Mouse (Mus musculus) monocyte, adult 2 months (primary cell): ENCODE data around the gene Adcyap1r1.

Experiments used
- DNase-seq, 2 experiments: peaks; one replicate each; pipeline ENCODE4 v3.0.0; 2022; ENCODE audit warnings: low spot score in 2 of 2, low read depth in 1 of 2

Adcyap1r1 gene

DNA sequence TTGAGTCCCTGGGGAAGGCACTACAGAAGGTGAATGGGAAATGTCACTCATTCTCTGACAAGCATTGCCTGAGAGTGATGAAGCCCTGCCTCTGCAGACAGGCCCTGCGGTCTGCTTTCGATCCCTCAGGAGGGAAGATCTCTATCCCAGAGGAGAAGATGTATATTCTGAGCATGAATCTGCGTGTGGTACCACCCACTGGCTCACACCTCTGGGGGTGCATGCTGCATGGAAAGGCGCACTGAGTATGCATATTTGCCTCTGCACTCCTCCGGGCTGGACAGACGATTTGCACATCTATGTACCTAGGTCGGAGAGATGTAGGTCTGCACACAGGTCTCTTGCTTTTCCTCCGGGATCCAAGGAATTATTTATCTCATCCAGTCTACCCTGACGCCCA lies 3.6 kb upstream of the Adcyap1r1 start:
- DNase-seq = no peak

DNA sequence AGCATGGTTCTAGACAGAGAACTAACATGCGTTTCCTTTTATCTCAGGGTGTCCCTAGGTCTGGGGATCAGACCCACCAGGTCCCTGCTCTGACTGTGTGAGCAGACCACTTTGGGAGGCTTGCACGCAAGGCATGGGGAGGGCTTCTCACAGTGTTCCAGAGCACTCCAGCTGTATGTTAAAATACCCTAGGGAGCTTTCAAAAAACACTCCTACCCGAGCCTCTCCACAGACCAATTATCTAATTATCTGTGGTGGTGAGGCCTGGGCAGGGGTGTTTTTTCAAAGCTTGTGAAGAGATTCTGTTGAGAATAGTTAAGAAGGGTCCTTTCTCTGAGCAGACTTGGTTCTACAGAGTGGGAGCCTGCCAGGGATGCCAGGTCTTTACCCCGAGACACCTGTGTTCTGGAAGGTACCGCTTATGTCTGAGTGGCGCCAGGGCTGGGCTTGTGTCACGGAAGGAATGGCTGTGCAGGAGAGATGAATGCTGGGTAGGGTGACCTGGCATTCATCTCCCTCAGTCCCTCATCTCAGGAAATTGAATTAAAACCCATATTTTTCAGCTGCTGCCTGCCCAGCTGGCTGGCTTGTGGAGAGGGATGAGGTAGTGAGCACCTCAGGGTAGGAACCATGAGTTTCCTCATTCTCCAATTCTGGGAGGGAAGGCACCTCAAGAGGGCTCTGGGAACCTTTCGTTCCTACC lies 2.7 kb upstream of the Adcyap1r1 start:
- no peak for DNase-seq

DNA sequence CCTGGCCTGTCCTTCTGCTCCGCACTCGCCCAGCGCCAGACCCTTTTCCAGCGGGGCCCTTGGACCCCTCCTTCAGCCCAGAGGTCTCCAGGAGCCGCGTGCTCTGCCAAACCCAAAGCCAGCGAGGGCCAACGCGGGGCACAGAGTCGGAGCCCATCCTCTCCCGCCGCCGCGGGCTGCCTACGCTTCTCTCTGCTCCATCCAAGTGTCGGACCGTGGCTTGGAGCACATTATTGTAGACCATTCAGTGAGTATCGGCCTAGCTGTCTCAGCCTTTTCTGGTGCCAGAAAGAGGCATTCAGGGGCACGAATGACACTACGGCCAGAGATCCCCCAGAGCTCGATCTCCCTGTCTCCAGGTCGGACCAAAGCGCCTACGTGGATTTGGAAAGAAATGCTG lies 603 bp downstream of the Adcyap1r1 start:
- no peak for DNase-seq

DNA sequence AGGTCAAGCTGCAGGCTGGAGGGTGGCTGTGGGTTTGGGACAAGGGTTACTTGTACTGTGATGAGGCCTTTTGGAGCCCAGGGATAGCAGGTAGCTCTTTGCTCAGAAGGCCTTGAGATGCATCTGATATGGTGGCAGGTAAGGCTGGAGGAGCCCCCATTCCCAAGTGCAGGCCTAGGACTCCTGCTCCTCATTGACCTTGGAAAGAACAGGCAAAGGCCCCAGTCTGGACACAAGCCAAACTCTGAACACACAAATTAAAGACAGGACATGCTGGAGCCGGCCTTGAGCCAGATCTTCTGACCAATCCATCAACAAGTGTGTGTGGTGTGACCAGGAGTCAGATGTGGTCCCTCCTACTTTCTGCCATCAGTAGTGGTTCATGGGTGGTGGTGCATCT lies 1.8 kb downstream of the Adcyap1r1 start:
- no peak for DNase-seq

DNA sequence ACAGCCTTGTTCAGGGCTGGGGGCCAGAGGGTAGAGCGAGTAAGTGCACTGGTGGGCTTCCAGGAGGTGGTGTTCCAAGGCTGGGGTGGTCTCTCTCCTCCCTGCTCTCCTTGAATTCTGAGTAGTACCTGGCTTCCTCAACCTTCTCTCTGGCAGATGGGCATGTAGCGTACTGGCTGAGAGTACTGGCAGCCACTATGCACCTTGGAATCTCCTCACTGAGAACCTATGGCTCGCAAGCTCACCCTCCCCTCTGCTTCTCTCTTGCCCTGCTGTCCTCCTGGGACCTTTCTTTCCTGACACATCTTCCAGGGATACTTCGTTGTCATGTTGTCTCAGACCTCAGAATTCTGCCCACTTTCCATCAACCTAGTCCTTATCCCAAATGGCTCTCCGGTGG lies 3.9 kb downstream of the Adcyap1r1 start:
- DNase-seq = no peak

DNA sequence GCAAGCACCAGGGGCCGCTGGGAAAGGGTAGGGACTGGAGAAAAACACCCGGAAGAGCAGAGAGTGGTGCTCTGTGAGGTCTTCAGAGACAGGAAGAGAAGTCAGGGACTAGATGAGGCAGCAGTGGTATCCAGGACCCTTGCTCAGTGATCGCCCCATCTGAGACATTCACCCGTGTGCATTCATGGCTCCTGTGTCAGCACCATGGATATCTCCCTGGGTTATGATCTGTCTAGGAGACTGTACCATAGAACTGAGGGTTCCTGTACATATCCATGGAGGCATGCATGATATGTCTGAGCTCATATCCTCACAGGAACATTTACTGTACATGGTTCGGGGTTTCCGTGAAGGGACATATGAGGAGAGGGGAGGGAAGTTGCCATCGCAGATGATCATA lies 5.9 kb downstream of the Adcyap1r1 start:
- DNase-seq = no peak

DNA sequence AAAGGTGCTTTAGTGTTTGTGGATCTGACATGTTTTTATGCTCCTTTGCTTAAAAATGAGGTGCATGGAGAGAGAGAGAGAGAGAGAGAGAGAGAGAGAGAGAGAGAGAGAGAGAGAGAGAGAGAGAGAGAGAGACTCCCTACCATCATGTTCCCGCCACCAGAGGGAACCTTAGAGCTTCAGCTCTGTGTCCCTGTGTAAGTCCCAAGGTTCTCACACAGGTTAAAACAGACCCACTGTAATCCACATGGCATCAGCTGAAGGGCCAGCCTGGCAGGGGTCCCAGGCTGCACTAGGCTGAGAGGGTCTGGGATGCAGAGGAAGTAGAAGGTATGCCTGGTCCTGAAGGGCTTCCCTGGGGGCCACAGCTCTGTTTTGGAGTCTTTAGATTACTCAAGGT lies 6.4 kb downstream of the Adcyap1r1 start:
- no peak for DNase-seq

DNA sequence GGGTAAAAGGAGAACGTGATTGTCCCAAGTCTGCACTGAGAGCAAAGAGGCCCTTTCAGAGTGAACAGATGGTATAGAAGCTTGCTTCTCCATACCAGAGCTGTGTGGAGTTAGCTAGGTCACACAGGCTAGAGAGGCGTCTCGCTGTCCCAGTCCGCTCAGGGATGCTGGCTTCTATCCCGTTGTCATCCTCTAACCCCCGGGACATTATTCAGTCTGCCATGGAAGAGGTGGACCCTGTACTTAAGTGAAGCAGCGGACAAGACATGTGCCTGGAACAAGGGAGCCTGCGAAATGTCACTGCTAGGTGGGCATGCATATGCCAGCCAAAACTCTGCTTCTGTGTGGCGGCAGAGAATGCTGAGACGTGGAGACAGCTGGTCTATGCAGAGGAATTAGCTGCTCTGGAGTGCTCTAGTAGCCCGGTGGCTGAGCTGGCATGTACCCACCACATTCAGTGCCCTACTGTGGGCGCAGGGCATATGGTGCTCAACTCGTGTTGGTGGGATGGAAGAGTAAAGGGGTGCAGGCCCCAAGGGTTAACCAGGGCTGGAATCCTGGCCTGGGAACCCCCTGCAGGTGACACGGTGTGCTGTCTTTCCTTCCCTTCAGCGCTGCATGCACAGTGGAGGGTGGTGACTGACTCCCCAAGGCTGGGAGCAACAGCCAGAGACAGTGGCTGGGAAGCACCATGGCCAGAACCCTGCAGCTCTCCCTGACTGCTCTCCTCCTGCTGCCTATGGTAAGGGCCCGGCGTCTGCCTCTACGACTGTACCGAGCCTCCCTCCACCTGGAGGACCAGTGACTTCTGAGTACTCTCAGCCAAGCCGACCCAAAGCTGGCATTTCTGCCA lies 8.0 kb downstream of the Adcyap1r1 start:
- no peak for DNase-seq

DNA sequence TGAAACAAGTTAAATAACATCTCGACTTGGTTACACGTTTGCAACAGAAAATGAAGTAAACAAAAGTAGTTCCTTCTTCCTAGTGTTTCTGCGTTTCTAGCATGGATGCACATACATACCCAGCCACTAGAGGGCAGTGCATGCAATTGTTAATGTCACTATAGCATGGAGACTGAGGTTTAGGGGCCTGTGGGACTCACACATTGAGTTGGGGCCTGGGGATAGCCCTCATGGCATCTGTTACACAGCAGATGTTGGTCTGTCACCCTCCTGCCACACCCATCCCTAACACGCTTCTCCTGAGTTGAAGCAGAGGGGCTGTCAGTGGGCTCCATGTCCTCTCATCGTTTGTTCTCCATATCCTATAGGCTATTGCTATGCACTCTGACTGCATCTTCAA lies 9.4 kb downstream of the Adcyap1r1 start:
- no peak for DNase-seq

DNA sequence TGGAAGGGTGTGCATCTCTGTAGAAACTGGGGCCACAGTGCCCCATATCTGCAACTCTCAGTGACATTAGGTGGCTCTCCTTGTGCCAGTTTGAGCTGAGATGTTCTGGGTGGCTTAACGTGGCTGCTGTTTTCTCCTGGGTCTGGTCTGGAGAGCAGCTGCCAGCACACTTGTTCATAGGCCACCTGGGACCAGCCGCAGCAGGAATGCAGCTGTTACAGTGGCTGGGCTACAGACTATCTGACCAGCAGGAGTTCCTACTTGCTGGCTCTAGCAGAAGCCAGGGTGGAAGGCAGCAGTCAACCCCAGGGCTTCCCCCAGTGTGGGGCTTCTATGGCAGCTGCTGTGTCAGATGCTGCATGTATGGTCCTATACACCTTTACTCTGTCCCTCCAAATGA lies 9.9 kb downstream of the Adcyap1r1 start:
- no peak for DNase-seq

DNA sequence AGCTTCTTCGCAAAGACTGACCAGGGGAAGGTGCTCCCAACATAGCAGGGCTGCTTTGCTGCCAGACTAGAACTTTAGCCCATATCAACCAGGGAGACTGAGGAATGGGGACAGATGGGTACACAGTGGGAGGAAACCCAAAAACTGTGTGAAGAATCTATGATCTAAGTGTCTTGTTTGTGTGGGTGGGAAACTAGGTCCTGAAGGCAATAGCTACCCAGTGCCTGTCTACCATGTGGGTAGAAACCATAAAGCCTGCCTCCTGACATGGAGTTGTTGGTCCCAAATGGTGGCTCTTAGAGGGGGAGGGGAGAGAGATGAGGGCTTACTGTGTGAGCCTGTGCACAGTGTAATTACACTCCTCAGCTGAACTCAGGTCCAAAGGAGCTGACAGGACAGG lies 10.6 kb downstream of the Adcyap1r1 start:
- DNase-seq = no peak

DNA sequence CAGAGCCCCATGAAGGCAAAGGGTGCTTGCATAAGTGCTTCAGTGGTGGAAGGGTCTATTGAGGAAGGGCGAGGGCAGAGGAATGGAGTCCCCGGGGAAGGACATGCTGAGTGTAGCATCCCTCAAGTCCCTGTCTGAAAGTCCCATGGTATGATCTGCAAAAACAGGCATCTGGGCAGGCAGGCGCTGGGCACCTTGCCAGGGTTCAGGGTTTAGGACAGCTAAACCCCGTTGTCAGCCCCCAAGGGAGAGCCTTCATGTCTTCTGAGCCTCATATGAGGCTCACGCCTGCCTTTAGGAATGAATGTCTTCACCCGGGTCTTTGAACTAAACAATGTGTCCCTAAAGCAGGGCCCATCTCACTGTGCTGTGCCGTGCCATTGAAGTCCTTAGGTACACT lies 12.2 kb downstream of the Adcyap1r1 start:
- no peak for DNase-seq

DNA sequence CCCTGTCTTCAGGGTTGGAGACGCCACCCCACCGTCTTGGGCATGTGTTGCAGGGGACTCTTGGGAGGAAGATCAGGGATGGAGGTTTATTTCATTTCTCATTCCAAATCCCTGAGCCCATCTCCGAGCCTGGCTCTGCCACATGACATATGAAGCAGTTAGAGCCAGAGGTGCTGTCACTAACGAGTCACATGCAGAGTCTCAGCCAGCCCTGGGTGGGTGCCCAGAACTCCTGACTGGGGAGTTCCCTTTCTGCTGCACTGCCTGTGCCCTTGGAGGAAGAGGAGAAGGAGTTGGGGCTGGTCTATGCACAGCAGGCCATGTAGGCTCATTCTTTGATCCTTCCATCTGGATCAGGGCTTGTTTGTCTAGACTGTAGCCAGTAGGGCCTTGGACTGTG lies 13.5 kb downstream of the Adcyap1r1 start:
- DNase-seq = no peak

DNA sequence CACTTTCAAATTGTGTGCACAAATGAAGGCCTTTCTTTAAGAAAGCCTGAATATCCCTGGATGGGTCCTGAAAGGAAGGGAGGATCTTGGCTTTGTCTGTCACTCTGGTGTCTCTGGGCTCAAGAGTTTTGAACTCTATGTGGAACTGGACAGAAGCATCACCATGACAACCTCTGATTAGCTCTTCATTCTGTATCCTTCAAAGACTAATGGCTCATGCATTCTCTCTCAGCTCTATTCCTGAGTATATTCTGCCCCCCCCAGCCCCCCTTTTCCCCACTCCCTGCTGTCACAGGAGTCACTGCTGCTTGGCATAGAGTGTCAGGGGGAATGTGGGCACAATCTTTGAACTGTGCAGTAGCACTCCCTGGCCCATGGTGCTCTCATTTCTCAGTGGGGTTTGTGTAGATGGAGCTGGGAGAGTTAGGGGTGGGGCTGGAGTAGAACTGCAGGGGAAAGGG lies 14.6 kb downstream of the Adcyap1r1 start:
- no peak for DNase-seq

DNA sequence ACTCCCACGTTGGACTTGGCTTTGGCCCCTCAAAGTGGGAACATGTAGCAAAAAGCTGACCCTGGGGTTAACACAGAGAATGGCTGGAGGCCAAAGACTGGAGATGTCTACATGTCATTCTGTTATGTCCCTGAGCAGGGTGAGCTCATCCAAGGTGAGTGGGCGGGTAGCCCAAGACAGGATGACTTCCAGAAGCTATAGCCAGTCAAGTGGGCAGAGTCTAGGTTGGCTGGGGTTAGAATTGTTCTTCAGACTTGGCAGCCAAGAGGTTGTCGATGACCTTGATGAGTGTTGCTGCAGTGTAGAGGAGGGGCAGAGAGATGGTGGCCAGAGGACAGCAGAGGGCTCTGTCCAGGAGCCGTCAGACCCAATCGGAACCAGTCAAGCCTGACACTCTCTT lies 18.9 kb downstream of the Adcyap1r1 start:
- no peak for DNase-seq

DNA sequence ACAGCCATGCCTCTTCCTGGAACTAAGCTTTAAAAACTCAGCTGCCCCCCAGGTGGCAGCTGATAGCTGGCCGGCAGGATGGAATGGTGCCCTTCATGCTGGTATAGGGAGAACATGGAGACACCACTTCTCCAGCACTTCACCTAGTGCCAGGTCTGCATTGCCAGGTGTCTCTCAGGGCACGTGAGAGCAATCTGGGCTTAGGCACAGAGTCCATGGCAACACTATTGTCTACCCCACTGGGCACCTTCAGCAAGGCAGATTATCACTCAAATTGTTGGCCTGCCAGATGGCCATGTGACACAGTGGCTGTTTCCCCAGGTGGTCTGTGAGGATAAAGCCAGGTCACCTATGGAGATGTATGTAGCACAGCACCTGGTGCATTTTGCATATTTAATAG lies 20.6 kb downstream of the Adcyap1r1 start:
- no peak for DNase-seq

DNA sequence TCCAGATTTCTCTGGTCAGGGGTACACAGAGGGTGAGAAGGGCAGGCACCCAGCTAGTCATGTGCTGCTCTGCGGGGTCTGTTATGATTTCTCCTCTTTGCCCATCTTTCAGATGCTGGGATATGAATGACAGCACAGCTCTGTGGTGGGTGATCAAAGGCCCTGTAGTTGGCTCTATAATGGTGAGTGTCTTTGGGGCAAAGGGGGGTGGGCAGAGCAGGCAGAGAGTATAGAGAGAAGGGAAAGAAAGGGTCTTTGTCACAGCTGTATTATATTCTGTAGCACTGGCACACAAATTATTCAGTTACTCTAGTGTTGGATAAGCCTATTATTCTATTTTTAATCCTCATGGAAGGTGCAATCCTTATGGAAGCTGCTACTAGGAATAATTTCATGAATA lies 29.2 kb downstream of the Adcyap1r1 start:
- no peak for DNase-seq

DNA sequence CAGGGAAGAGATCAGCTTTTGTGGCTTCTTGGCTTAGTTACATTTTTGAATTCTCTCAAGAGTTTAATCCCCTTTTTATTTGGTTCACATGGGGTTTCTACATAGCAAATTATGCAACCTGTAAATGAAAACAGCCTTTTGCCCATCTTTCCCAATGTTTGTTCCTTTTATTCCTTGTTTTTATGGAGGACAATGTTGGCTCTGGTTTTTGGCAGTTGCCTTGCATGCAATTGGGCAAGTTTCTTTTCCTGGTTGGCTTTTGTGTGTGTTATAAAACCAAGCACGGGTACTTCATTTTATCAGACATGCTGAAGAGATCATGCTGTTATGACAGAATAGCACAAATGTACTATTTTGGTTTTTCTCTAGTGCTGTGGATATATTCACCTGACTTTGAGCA lies 30.7 kb downstream of the Adcyap1r1 start:
- no peak for DNase-seq

DNA sequence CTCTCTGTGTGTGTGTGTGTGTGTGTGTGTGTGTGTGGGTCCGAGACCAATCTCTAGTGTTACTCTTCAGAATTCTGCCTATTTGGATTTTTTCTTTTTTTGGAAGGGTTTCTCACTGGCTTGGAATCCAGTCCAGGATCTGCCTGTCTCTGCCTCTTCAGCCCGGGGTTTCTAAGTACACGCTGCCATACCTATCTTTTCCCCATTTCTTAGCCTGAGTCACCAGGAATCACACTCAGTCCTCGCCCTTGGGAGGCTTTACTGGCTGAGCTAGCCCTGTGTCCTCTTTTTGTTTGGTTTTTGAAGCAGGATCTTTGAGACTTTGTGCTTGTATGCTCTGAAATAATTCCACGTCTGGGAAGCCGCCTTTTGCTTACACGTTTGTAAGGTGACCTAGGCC lies 31.6 kb downstream of the Adcyap1r1 start:
- no peak for DNase-seq

DNA sequence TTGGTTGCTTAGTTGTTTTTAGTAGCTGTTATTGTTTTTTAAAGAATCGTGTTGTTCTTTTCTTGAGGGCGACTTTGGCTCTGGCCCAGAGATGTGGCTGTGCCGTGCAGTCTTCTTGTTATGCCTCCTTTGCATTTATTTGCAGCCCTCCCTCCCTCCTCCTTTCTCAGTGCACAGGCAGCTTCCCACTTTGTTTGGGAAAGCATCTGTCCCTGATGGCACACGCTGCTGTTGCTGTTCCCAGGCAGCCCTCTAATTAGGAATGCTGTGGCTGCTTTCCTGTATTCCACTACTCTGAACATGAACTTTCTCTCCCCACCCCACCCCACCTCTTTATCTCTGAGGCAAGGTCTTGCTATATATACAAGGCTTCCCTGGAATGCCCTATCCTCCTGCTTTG lies 32.4 kb downstream of the Adcyap1r1 start:
- DNase-seq = no peak

DNA sequence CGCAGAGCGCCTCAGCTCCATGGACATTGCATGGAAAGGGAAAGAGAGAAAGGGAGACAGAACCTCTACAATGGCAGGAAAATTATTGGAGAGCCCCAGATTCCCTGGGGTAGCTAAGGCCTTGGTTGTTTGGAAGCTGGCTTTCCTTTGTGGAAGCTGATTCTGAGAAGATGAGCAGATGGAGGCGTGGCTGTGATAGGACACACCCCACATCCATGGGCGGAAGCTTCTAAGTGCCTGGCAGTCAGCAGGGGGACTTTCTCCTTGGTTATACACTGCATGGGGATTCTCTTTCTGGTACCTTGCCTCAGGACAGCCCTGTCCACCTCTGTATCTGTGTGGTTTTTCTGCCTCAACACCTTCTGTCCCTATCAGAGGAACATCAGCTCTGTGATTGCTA lies 33.4 kb downstream of the Adcyap1r1 start:
- DNase-seq = no peak

DNA sequence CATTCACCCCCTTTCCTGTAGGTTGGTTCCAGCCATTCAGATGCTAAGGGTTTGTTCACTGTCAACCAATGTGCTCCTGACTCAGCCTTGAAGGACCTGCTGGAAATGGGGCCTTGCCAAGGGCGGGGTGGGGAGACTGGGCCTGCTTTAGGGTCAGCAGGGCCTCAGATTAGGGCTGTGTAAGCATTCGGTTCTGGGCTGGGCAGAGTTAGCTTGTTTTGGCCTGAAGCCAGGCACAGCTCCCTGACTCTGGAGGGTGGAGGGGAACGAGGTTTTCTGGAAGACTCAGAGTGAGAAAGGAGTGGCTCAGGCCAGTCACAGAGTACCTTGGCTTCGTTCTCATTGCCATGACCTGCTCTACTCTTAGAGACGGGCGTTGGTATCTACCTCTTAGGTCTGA lies 35.9 kb downstream of the Adcyap1r1 start:
- no peak for DNase-seq

DNA sequence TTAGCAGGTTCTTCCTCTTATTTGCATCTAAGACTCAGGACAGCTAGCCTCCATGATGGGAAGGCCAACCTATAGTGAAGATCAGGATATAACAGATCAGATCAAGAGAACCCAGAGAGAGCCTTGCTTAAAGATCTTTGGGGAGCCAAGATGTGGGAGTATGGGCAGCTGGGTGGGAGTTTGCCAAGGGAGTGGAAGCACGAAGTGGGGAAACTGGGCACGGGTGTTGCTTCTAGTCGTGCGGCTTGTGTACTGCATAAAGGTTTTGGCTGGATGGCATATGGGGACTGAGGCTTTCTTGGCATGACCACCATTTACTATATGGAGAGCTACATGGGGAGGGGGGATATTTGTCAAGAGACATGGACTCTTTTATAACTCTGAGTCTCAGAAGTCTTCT lies 44.4 kb downstream of the Adcyap1r1 start:
- DNase-seq = no peak
